Mouse (Mus musculus): ENCODE data around the gene Cpsf7.
"Not testable (repeated sequence)": the region's sequence is repeated elsewhere in the genome, so short reads cannot be mapped to it uniquely, and the experiment has no call there.

Gene Cpsf7

GRCm38 (mm10) chr19:10525106-10525901, at the start of gene Cpsf7:
Gene Cpsf7, plus strand, starts transcription at chr19:10525266.
- peak; percentile 87 for DNase-seq

DNA sequence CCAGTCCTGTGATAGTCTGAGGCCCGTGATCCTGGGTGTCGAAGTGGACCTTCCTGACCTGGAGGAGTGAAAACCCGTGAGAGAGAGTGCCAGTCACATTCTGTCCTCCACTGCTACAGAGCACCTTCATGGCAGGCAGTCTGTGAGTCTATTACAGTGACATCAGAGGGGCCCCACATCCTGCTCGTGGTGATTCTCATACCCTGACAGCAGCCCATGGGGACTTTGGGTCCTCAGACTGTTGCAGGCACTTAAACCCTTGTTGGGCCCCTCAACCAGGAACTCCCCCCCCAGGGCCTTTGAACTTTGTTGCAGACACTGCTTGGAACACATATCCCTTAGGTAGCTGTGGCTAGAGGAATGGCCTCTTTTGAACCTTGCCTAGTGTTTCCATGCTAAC, 45.5 kb upstream of the Cpsf7 start:
- no peak for DNase-seq

DNA sequence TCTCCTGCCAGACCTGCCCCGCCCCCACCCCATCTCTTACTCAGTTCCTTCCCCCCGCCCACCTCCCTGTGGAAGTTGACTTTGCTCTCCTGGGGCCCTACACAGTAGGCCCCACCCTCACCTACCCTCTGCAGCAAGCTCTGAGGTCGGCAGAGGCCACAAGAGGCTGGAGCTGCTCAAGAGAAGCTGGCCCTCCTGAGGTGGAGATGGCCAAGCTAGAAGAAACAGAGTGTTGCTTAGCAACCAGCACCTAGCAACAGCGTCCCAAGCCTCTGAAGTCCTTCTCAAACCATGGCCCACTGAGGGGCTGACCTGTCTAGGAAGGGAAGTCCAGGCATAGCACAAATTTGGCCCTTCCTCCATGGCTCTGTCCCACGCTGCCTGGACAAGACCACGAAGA, 42.4 kb upstream of the Cpsf7 start, which contains the start of gene Ppp1r32:
TSS of gene Ppp1r32 (minus strand) at position 226 of the 400 bp plus-strand sequence.
- no peak for DNase-seq

- peak; percentile 51 for DNase-seq
Observed at GRCm38 (mm10) chr19:10486264-10486738, 38.8 kb upstream of the Cpsf7 start.

- no peak for DNase-seq
Observed at GRCm38 (mm10) chr19:10495670-10496069, 29.4 kb upstream of the Cpsf7 start.

DNA sequence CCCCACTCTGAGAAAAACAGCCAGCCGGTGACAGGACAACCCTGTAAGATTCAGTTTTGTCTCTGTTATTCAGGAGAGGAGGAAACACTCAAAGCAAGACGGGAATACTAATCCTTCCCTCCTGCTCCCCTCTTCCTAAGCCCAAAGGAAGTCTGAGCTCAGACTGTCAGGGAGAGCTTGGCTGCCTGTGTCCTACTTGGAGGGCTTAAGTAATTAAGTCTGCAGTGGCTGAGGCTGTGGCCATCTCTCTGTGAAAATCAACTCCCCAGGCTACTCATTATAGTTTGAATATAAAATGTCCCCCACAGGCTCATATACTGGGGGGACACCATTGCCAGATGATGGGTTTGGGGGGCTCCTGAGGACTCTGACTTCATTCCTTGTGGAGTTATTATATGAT, 28.1 kb upstream of the Cpsf7 start:
- DNase-seq, result no peak

GRCm38 (mm10) chr19:10497512-10498160, 27.4 kb upstream of the Cpsf7 start:
- DNase-seq, result no peak

DNA sequence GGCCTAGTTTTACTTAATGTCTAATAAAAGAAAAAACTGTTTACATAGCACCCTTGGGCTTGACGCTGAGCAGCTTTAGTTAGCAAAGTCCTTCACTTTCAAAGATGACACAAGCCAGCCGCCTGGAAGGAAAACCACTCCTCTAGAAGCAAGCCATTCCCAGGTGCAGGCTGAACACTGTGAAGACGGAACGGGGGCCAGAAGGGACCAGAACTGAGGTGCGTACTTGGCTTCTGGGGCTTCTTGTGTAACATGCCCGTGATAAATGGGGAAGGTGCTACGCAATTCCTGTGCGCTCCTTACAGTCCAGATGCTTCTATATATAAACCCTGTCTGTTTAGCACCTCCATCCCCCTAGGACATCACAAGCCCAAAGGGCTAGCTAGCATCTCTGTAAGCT, 24.5 kb upstream of the Cpsf7 start:
- no peak for DNase-seq

DNA sequence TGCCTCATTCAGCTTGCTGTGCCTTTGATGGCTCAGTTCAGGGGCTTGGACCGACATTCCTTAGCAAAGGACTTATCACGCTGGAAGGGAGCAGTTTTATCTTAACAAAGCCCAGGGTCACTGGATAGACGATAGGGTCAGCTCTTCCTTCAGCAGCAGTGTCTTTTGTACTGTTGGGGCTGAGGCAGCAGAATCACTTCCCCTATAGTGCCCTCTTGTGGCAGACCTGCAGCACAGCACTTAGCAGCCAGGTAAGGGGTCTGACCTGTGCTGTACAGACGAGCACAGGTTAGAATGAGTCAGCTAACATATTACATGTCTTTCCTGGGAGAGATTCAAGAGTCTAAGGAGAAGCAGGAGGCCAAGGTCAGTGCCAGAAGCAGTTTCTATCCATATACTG, 22.5 kb upstream of the Cpsf7 start:
- no peak for DNase-seq

GRCm38 (mm10) chr19:10510759-10511330, 14.2 kb upstream of the Cpsf7 start:
- DNase-seq, result no peak

DNA sequence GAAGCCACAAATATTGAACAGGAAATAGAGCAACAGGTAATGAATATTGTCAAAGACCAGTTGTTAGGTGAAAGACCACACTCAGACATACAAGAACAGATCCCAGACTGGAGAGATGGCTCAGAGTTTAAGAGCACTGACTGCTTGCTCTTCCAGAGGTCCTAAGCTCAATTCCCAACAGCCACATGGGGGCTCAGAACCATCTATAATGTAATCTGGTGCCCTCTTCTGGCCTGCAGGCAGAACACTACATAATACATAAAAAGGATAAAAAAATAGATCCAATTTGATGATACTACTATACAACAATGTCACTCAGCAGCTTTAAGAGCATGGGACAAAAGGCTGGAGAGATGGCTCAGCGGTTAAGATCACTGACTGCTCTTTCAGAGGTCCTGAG, 4.7 kb upstream of the Cpsf7 start:
- no peak for DNase-seq

- DNase-seq, result no peak
Observed at GRCm38 (mm10) chr19:10521926-10522325, 3.1 kb upstream of the Cpsf7 start.

- no peak for DNase-seq
Observed at GRCm38 (mm10) chr19:10523483-10524080, 1.5 kb upstream of the Cpsf7 start.

DNA sequence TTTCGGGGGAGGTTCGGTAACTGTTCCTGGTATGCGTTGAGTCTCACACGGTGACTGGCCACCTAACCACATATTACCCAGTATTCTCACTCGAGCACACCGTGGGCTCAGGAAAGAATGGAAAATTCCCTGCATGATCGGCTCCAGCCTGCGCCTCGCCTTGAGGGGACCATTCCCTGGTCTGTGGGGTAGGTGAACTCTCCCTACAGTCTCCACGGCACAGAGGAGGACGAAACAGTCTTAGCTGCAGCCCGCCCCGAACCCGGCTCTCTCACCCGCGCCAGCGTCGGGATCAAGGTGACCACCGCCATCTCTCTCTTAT, 321 bp upstream of the Cpsf7 start:
- no peak for DNase-seq

DNA sequence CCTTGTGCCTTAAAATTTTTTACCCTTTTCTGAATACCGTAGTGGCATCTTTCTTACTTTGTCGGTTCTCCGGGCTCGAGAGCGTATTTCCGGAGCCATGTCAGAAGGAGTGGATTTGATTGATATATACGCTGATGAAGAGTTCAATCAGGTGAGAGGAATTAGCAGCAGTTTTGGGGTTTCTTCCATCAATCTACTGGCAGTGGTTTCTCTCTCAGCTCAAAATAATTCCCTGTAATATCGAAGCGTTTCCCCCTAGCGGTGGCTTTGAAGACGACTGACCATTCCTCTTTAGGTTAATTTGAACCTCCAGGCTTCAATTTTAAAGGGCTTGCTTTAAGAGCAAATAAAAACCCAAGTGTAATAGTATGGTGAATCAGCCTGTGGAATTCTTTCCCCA, 844 bp downstream of the Cpsf7 start, which contains the start of gene Sdhaf2:
TSS of gene Sdhaf2 (minus strand) at position 233 of the 400 bp plus-strand sequence.
- DNase-seq, result peak; percentile 18

DNA sequence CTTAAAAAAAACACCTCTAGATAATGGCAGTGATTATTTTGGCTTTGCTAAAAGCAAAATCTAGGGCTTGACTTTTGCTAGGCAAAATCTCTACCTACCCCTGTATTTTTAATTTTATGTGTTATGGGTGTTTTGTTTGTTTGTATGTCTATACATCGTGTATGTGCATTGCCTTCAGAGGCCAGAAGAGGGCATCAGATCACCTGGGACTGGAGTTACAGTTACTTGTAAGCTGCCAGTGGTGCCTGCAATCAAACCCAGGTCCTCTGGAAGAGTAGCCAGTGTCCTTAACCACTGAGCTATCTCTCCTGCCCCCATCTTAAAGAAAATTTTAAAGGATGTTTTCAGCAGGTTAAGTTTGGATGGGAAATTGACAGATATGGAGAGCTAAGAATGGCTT, 5.0 kb downstream of the Cpsf7 start:
- DNase-seq, result no peak

DNA sequence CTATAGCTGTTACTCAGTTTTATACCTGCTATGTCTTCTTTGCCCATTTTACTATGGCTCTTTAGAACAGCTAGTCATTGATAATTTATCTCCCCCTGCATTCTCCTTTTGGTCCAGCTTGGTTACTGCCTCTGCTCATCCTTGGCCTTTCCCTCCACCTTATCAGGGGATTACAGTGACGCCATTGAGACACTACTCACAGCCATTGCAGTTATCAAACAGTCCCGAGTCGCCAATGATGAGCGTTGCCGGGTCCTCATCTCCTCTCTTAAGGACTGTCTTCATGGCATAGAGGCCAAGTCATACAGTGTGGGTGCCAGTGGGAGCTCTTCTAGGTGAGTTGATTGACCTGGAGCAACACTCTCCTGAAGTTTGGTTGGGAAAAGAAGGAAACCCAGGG, 14.4 kb downstream of the Cpsf7 start:
- DNase-seq, result no peak

DNA sequence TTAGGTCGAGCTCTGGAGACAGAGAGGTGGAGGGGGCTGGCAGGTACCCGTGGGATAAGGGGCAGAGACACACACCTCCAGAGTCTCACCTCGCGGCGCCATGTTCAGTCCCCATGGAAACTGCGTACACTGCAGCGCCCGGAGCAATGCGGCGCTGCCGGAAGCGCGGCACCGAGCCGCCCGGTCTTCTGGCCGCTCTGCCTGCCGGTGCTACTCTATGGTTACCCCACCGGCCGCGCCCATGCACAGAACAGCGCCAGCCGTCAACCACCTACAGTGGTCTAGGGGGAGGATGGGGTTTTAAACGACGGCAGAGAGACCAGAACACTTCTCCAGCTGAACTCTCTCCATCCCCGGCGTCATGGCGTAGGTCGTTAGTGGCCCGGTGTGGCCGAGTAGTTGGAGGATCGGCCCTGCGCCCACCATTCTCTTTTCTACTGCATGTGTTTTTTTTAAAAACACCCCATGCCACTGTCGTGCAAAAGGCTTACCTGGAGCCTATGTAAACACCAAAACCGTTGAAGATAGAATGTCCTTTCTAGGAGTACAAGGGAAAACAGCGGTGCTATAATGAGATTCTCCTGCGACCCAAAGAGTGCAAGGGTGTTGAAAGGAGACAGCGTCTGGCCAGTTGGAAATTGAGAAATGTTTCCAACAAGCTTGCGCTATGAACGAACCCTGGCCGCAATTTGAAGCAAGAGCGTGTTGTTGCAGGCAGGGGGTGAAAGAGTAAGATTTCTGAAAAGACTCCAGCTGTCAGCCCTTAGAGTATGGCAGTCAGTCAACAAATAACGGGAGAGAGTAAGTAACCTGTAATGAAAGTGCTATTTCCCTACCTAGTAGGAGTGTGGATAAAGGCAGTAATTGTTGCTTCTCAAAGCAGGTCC, 30.8 kb downstream of the Cpsf7 start, which contains the start of gene Tmem216:
TSS of gene Tmem216 (minus strand) at position 615 of the 887 bp plus-strand sequence.
- peak; percentile 88 for DNase-seq

- no peak for DNase-seq
Observed at GRCm38 (mm10) chr19:10557001-10557400, 31.9 kb downstream of the Cpsf7 start.

DNA sequence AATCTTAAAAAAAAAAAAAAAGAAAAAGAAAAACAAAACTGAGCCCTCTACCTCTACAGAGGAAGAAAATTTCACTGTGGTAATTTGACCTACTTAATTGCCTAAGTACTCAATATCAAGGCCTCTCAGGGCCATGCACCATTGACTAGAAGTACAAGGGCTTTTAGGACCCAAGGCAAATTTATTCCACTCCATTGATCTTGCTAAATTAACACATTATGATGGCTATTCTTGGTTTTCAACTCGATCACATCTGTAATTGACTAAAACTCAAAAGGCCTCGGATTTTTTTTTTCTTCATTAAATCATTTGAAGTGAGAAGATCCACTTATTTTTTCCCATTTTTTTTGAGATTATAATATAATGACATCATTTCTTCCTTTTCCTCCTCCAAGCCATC, 32.4 kb downstream of the Cpsf7 start:
- no peak for DNase-seq

DNA sequence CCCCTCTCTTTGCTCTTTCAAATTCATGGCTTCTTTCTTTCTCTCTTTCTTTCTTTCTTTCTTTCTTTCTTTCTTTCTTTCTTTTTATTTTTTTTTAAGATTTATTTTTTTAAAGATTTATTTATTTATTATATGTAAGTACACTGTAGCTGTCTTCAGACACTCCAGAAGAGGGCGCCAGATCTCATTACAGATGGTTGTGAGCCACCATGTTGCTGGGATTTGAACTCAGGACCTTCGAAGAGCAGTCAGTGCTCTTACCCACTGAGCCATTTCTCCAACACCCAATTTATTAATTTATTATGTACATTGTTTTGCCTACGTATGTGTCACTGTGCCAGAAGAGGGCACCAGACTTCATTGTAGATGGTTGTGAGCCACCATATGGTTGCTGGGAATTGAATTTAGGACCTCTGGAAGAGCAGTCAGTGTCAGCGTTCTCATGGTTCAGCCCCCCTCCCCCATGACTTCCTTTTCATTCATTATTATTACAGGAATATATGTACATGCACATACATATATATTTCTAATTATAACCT, 32.8 kb downstream of the Cpsf7 start:
- not testable (repeated sequence) for DNase-seq

DNA sequence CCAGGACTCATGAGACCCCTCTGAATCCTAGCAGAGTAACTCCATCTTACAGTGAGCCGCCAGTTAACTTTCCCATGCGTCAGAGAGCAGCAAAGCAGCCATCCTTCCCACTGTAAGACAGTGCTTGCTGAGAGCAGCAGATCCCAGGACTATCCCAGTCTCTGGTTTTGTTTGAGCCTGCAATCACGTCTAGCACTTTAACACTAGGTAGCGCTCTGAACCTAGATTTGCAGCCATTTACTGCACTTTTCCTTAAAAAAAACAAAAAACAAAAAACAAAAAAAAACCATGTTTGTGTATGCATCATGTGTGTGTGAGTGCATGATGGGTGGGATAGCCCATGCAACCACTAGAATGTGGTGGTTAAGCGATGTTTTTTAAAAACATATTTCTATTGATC, 35.0 kb downstream of the Cpsf7 start:
- DNase-seq, result no peak

Data from right cerebral cortex, postnatal 25 days (tissue).